28 mouse cellular contexts compared by ENCODE assay signal in the genomic region with DNA sequence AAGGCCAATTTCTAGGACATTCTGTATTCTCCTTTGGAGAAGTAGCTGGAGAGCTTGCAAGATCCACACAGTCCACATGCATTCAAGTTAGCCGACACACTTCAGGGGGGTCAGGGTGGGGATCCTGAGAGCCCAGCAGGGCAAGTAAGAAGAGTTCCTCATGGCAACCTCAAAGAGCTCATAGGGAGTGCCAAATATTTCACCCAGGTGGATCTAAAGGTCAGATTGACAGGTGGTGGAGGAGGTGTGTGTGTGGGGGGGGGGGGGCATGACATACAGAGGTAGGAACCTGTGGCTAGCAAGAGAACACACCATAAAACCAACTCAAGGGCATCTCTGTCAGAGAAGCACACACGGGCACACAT.
DNase-seq lines count a peak whose midpoint lies in the region; ATAC-seq and TF ChIP-seq lines count a peak whose summit lies in the region.
"Had no signal": no experiment of that assay in that cellular context is flagged by ENCODE, and none has a peak within 500 bp of the region (broad histone marks: within the 10 kb centered on the region; RNA-seq: fewer than 3 reads in every experiment).

No protein-coding gene starts in this region.

- H3K27ac ChIP-seq in intestine, embryonic 16.5 days (ENCODE audit: low read length) = peak overlapping the region; percentile 87
- H3K27ac ChIP-seq in stomach, embryonic 14.5 days (ENCODE audit: low read length) = peak overlapping the region; percentile 15; the same call in 1 of the 2 replicates
- no peak overlapping the region for H3K27ac ChIP-seq in hindbrain, postnatal 0 days
- H3K27ac ChIP-seq: embryonic facial prominence, embryonic 10.5 days; embryonic facial prominence, embryonic 13.5 days; forebrain, embryonic 12.5 days; forebrain, embryonic 15.5 days; heart, embryonic 15.5 days; hindbrain, embryonic 10.5 days; hindbrain, embryonic 13.5 days had no signal

- peak; percentile 33 for DNase-seq in testis, postnatal 14 days (ENCODE audit: low spot score)
- no peak for DNase-seq in testis, postnatal 10 days (ENCODE audit: low spot score)
- DNase-seq in thymus, postnatal 36 days = no peak
- no peak for DNase-seq in hindbrain, postnatal 0 days (ENCODE audit: low spot score)
- DNase-seq in embryo, embryonic 10.5 days (ENCODE audit: low spot score) = no peak
- DNase-seq: adrenal gland, adult 8-10 months; adrenal gland, postnatal 36 days; cerebellum, adult 18-20 months; cerebellum, adult 9-10 months; cerebellum, postnatal 14 days; gastrocnemius, postnatal 25 days; heart, adult 18-20 months; heart, postnatal 10 days; heart, postnatal 36 days had no signal

- peaks cover 11% of the 10 kb centered on the region for H3K4me1 ChIP-seq in intestine, embryonic 16.5 days (ENCODE audit: control insufficient read depth, insufficient read depth, low read length)
- H3K4me1 ChIP-seq in stomach, embryonic 14.5 days (ENCODE audit: control insufficient read depth, insufficient read depth, low read length) = peaks cover 3% of the 10 kb centered on the region; the same call in 1 of the 2 replicates
- H3K4me1 ChIP-seq in hindbrain, postnatal 0 days (ENCODE audit: insufficient read depth, low read length) = no peaks in the 10 kb centered on the region
- H3K4me1 ChIP-seq: forebrain, embryonic 15.5 days; heart, embryonic 15.5 days; hindbrain, embryonic 13.5 days had no signal

- H3K4me3 ChIP-seq in intestine, embryonic 16.5 days (ENCODE audit: low read length) = no peak overlapping the region
- no peak overlapping the region for H3K4me3 ChIP-seq in stomach, embryonic 14.5 days (ENCODE audit: low read depth, low read length)
- no peak overlapping the region for H3K4me3 ChIP-seq in hindbrain, postnatal 0 days (ENCODE audit: low read length)
- H3K4me3 ChIP-seq: embryonic facial prominence, embryonic 10.5 days; embryonic facial prominence, embryonic 13.5 days; erythroblast, embryonic 14.5 days; forebrain, embryonic 12.5 days; forebrain, embryonic 15.5 days; heart, embryonic 12.5 days; heart, embryonic 15.5 days; hindbrain, embryonic 10.5 days; hindbrain, embryonic 13.5 days had no signal

- no peaks in the 10 kb centered on the region for H3K27me3 ChIP-seq in intestine, embryonic 16.5 days (replicated peaks; ENCODE audit: control insufficient read depth, insufficient read depth, low read length)
- H3K27me3 ChIP-seq in stomach, embryonic 14.5 days (ENCODE audit: control insufficient read depth, insufficient read depth, low read length) = no peaks in the 10 kb centered on the region
- no peaks in the 10 kb centered on the region for H3K27me3 ChIP-seq in hindbrain, postnatal 0 days (ENCODE audit: insufficient read depth, low read length)
- H3K27me3 ChIP-seq: embryonic facial prominence, embryonic 13.5 days; forebrain, embryonic 12.5 days; forebrain, embryonic 15.5 days; heart, embryonic 12.5 days; heart, embryonic 15.5 days; hindbrain, embryonic 13.5 days had no signal

- no peaks in the 10 kb centered on the region for H3K9me3 ChIP-seq in intestine, embryonic 16.5 days (ENCODE audit: control insufficient read depth, low read length)
- no peaks in the 10 kb centered on the region for H3K9me3 ChIP-seq in stomach, embryonic 14.5 days (ENCODE audit: control insufficient read depth, low read depth, low read length)
- H3K9me3 ChIP-seq in hindbrain, postnatal 0 days (ENCODE audit: low read length) = no peaks in the 10 kb centered on the region
- H3K9me3 ChIP-seq: embryonic facial prominence, embryonic 10.5 days; embryonic facial prominence, embryonic 13.5 days; forebrain, embryonic 12.5 days; forebrain, embryonic 15.5 days; heart, embryonic 12.5 days; heart, embryonic 15.5 days; hindbrain, embryonic 10.5 days; hindbrain, embryonic 13.5 days had no signal

- H3K4me2 ChIP-seq in intestine, embryonic 16.5 days (ENCODE audit: low read depth, low read length) = no peak overlapping the region
- no peak overlapping the region for H3K4me2 ChIP-seq in stomach, embryonic 14.5 days (replicated peaks; ENCODE audit: low read depth, low read length)
- no peak overlapping the region for H3K4me2 ChIP-seq in hindbrain, postnatal 0 days (ENCODE audit: low read depth, low read length)
- H3K4me2 ChIP-seq: embryonic facial prominence, embryonic 13.5 days; forebrain, embryonic 12.5 days; forebrain, embryonic 15.5 days; heart, embryonic 12.5 days; heart, embryonic 15.5 days; hindbrain, embryonic 13.5 days had no signal

- WGBS in intestine, embryonic 16.5 days = 43% methylated on average over 2 of the region's 2 CpGs
- 73% methylated on average over 2 of the region's 2 CpGs for WGBS in stomach, embryonic 14.5 days
- 87% methylated on average over 2 of the region's 2 CpGs for WGBS in hindbrain, postnatal 0 days

- no peak overlapping the region for H3K9ac ChIP-seq in intestine, embryonic 16.5 days (ENCODE audit: low read depth, low read length)
- H3K9ac ChIP-seq in stomach, embryonic 14.5 days (replicated peaks; ENCODE audit: low read depth, low read length) = no peak overlapping the region
- H3K9ac ChIP-seq in hindbrain, postnatal 0 days (replicated peaks; ENCODE audit: low read length) = no peak overlapping the region
- H3K9ac ChIP-seq: embryonic facial prominence, embryonic 13.5 days; forebrain, embryonic 12.5 days; forebrain, embryonic 15.5 days; heart, embryonic 12.5 days; heart, embryonic 15.5 days; hindbrain, embryonic 13.5 days had no signal

- ATAC-seq in intestine, embryonic 16.5 days = peak; percentile 67
- ATAC-seq in stomach, embryonic 14.5 days (ENCODE audit: insufficient number of reproducible peaks, insufficient read depth, low FRiP score, low read depth) = no peak; the same call in 1 of the 2 replicates
- ATAC-seq in hindbrain, postnatal 0 days = no peak
- ATAC-seq: activated CD4-positive, CD25-positive, alpha-beta regulatory T cell, adult 4 months; CD4-positive, CD25-positive, alpha-beta regulatory T cell, adult 4 months; forebrain, embryonic 15.5 days; hindbrain, embryonic 16.5 days had no signal

- no peak for TF ChIP-seq CTCF in hindbrain, postnatal 0 days (IDR thresholded peaks at IDR 0.05; ENCODE audit: low read depth)

- no peaks in the 10 kb centered on the region for H3K36me3 ChIP-seq in intestine, embryonic 16.5 days (ENCODE audit: control insufficient read depth, insufficient read depth, low read length)
- H3K36me3 ChIP-seq in stomach, embryonic 14.5 days (ENCODE audit: control insufficient read depth, insufficient read depth, low read length) = no peaks in the 10 kb centered on the region
- H3K36me3 ChIP-seq in hindbrain, postnatal 0 days (ENCODE audit: insufficient read depth, low read length) = no peaks in the 10 kb centered on the region
- H3K36me3 ChIP-seq: embryonic facial prominence, embryonic 10.5 days; embryonic facial prominence, embryonic 13.5 days; forebrain, embryonic 12.5 days; forebrain, embryonic 15.5 days; heart, embryonic 12.5 days; heart, embryonic 15.5 days; hindbrain, embryonic 10.5 days; hindbrain, embryonic 13.5 days had no signal
